Mouse (Mus musculus): ENCODE data around the gene Shc1. TPM values are rescaled to one million over a fixed set of nuclear protein-coding genes. Genes with fewer than 3 reads are reported as not detected.
A peak's percentile ranks its signal among the peaks of the same experiment; 100 is the strongest.

Shc1 gene
- total and polyA plus RNA-seq, 2 experiments from 2014 or later, result 13.9 to 29.6 TPM

DNA sequence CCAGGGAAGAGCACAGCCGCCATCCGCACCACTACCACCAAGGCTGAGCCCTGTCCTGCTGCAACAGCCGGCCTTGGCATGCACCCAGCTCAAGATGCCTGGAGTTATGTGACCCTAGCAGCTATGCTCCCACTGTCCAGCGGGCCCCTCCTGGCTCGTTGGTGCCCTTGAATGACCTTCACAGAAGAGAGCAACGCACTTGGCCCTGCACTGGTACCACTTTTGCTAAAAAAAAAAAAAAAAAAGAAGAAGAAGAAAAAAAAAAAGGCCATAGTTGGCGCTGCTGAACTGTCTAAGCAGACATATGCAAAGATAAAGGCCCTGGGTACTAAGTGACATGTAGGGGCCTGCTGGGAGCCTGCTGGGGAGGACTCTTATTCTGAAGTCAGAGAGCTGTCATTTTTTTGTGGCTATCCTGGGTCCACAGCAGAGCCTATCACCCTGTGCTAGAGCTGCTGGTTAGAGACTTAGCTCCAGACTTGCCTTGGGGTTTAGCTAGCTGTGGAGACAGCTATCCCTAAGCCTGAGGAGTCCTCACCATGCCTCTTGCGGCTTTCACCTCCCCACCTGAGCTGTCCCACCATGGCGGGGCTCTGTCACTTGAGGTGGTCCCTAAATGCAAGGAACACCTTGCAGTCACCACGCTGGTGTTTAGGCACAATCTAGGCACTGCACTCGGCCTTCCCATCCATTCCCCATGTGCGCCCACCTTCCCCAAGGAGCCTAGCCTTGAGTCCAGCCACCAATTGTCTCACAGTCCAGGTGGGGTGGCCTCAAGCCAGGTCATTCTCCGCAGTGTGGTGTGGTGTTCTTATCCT is 30.7 kb downstream of the Shc1 start:
- Histone ChIP-seq H3K27me3 (ENCODE audit: insufficient read depth, low read length) (no peaks in the 10 kb centered on the region), H3K9ac (replicated peaks; ENCODE audit: low read length) (no peak overlapping the region), H3K27ac (no peak overlapping the region), H3K4me2 (ENCODE audit: low read depth, low read length) (no peak overlapping the region), H3K4me1 (ENCODE audit: insufficient read depth, low read length) (no peaks in the 10 kb centered on the region), H3K36me3 (ENCODE audit: insufficient read depth, low read length) (no peaks in the 10 kb centered on the region), H3K9me3 (ENCODE audit: low read length) (no peaks in the 10 kb centered on the region), H3K4me3 (ENCODE audit: low read length) (no peak overlapping the region)
- ATAC-seq (peak; percentile 56), DNase-seq (ENCODE audit: low spot score) (peak; percentile 40)
- no peak for TF ChIP-seq CTCF (IDR thresholded peaks at IDR 0.05; ENCODE audit: low read depth)
- 58% methylated on average over 13 of the region's 13 CpGs for WGBS

DNA sequence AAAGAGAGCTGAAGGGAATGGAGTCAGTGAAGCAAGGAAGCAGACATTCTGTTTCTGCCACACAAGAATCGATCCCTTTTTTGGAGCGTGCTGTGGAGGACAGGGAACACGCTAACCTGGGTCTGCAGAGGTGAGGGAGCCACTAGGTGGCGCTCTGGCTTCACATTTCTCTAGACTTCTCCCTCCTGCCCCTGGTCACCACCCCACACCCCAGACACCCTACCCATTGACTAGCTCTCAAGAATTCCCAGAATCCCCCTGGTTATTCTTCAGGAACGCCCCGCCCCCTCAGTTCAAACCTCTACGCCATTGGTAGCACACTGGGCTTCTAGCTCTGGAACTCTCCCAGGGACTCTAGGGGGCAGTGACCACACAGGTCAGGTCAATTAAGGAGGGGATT is 31.3 kb downstream of the Shc1 start:
- ATAC-seq (peak; percentile 80), DNase-seq (ENCODE audit: low spot score) (peak; percentile 83)
- WGBS, result 36% methylated on average over 7 of the region's 7 CpGs
- Histone ChIP-seq H3K27ac (no peak overlapping the region), H3K36me3 (ENCODE audit: insufficient read depth, low read length) (no peaks in the 10 kb centered on the region), H3K4me2 (ENCODE audit: low read depth, low read length) (no peak overlapping the region), H3K27me3 (ENCODE audit: insufficient read depth, low read length) (no peaks in the 10 kb centered on the region), H3K9me3 (ENCODE audit: low read length) (no peaks in the 10 kb centered on the region), H3K4me1 (ENCODE audit: insufficient read depth, low read length) (no peaks in the 10 kb centered on the region), H3K4me3 (ENCODE audit: low read length) (no peak overlapping the region), H3K9ac (replicated peaks; ENCODE audit: low read length) (no peak overlapping the region)
- peak; percentile 77 for TF ChIP-seq CTCF (IDR thresholded peaks at IDR 0.05; ENCODE audit: low read depth)

DNA sequence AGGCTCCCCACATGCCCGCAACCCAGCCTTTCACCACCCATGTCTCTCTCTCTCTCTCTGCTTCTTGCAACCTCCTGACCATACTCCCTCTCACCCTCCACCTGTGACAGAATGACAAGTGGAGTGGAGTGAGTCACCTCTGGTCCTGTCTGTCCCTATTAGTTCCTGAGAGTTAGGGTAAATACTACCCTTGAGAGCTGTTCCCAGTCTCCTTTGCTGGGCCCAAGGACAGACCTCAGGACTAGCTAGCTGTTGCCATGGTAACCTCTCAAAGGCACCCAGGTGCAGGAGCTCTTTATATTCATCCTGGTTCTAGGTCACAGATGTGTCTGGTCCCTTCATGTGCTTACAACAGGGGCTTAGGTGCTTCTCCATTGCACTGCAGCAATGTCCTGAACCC is 33.7 kb downstream of the Shc1 start:
- H3K9me3 ChIP-seq (ENCODE audit: low read length), result no peaks in the 10 kb centered on the region
- H3K4me1 ChIP-seq (ENCODE audit: insufficient read depth, low read length), result no peaks in the 10 kb centered on the region
- H3K36me3 ChIP-seq (ENCODE audit: insufficient read depth, low read length), result no peaks in the 10 kb centered on the region
- DNase-seq (ENCODE audit: low spot score), result peak; percentile 24
- no peak overlapping the region for H3K4me3 ChIP-seq (ENCODE audit: low read length)
- H3K4me2 ChIP-seq (ENCODE audit: low read depth, low read length), result no peak overlapping the region
- 82% methylated on average over 1 of the region's 1 CpGs for WGBS
- H3K27ac ChIP-seq, result no peak overlapping the region
- H3K9ac ChIP-seq (replicated peaks; ENCODE audit: low read length), result no peak overlapping the region
- TF ChIP-seq CTCF (IDR thresholded peaks at IDR 0.05; ENCODE audit: low read depth), result no peak
- ATAC-seq, result no peak
- no peaks in the 10 kb centered on the region for H3K27me3 ChIP-seq (ENCODE audit: insufficient read depth, low read length)

DNA sequence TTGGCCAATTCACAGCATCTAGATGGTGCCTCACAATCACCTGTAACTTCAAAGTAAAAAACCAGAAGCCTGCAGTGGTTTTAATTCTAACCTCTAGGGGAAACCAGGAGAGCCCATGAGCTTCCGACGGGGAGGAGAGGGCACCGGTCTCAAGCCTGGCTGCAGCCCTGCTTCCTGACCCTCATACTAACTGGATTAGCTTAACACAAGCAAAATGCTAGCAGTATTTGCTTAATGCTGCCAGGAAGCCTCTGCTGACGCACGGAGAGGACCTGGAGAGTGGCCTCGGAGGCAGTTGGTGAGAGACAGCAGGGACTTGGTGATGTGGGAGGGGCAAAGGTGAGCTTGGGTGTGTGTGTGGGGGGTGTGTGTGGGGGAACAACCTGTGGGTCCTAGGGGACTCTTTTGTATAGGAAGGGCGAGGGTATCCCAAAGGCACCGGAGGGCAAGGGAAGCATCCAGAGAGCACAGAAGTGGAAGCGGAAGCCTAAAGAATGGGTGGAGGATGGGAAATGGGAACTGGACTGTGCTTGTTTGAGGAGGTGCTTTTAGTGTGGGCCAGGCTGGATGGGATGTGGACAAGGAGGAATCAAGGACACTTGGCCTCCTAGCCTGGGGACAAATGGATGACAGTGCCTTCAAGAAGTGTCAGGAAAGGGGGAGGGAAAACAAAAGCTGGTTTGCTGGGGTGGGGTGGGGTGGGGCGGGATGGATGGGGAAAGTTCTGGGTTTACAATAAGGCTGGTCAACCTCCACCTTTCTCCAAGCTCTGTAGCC is 36.3 kb downstream of the Shc1 start, which contains the start of gene Pmvk:
Gene Pmvk (plus strand): TSS at position 141 of the 777 bp plus-strand sequence.
- ATAC-seq (no peak), DNase-seq (ENCODE audit: low spot score) (no peak)
- no peaks in the 10 kb centered on the region for H3K27me3 ChIP-seq (ENCODE audit: insufficient read depth, low read length)
- no peaks in the 10 kb centered on the region for H3K4me1 ChIP-seq (ENCODE audit: insufficient read depth, low read length)
- 73% methylated on average over 10 of the region's 10 CpGs for WGBS
- no peak for TF ChIP-seq CTCF (IDR thresholded peaks at IDR 0.05; ENCODE audit: low read depth)
- H3K27ac ChIP-seq, result no peak within 1 kb of the TSS
- H3K9me3 ChIP-seq (ENCODE audit: low read length), result no peaks in the 10 kb centered on the region
- H3K9ac ChIP-seq (replicated peaks; ENCODE audit: low read length), result no peak within 1 kb of the TSS
- no peak within 1 kb of the TSS for H3K4me3 ChIP-seq (ENCODE audit: low read length)
- no peaks in the 10 kb centered on the region for H3K36me3 ChIP-seq (ENCODE audit: insufficient read depth, low read length)
- H3K4me2 ChIP-seq (ENCODE audit: low read depth, low read length), result no peak within 1 kb of the TSS

DNA sequence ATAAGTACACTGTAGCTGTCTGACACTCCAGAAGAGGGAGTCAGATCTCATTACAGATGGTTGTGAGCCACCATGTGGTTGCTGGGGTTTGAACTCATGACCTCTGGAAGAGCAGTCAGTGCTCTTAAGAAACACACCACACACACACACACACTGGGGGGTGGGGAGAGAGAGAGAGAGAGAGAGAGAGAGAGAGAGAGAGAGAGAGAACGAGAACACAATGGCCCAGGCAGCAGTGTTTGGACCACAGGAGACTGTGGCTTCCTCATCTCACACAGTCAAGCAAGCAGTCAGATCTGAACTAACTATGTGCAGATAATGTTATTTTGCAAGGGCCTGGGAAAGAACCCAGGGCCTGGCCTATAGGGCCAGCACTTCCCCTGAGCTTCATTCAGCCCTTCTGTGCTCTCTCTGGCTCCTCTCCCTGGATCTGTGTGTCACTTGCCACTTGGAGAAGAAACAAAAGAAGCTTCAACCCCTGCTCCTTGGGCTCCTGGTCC is 37.6 kb downstream of the Shc1 start:
- Histone ChIP-seq H3K36me3 (ENCODE audit: insufficient read depth, low read length) (no peaks in the 10 kb centered on the region), H3K4me1 (ENCODE audit: insufficient read depth, low read length) (no peaks in the 10 kb centered on the region), H3K9me3 (ENCODE audit: low read length) (no peaks in the 10 kb centered on the region), H3K4me3 (ENCODE audit: low read length) (no peak overlapping the region), H3K27ac (no peak overlapping the region), H3K27me3 (ENCODE audit: insufficient read depth, low read length) (no peaks in the 10 kb centered on the region), H3K9ac (replicated peaks; ENCODE audit: low read length) (no peak overlapping the region), H3K4me2 (ENCODE audit: low read depth, low read length) (no peak overlapping the region)
- no peak for DNase-seq (ENCODE audit: low spot score)
- WGBS, result 29% methylated on average over 1 of the region's 1 CpGs
- ATAC-seq, result no peak
- no peak for TF ChIP-seq CTCF (IDR thresholded peaks at IDR 0.05; ENCODE audit: low read depth)

DNA sequence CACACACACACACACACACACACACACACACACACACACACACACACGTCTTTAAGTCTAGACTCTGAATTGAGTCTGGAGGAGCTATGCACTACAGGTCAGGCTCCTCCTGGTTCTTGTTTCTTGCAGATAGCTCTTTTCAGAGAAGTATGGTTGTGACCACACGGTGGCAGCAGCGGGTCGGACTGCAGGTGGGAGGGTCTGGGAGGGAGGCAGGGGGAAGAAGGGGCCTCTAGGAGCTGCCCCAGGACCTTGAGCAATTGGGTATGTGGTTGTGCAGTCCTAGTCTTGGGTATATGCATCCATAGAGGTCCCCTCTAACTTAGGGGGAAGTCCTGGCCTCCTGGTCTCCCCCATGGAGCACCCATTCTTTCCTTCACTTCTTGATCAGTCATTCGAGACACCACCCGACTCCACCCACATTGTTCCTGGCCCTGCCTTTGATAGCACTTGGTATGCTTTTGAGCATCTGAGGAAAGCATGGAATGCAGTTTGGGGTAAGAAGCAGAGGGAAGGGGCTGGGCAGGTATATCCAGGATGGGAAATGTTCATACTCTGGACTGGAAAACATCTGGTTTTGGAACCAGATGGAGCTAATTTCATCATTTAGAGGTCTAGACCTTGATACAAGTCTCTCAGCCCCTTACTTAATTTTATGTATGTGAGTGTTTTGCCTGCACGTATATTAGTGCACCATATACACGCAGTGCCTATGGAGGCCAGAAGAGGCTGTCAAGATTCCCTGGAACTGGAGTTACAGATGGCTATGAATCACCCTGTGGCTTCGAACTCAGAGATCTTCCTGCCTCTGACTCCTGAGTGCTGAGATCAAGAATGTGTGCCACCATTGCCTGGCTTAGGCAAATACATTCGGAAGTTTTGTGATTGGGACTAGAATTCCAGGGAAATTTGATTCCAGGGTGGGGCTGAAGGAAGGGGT is 38.8 kb downstream of the Shc1 start:
- peak; percentile 71 for TF ChIP-seq CTCF (IDR thresholded peaks at IDR 0.05; ENCODE audit: low read depth)
- no peaks in the 10 kb centered on the region for H3K4me1 ChIP-seq (ENCODE audit: insufficient read depth, low read length)
- no peaks in the 10 kb centered on the region for H3K27me3 ChIP-seq (ENCODE audit: insufficient read depth, low read length)
- no peak overlapping the region for H3K4me2 ChIP-seq (ENCODE audit: low read depth, low read length)
- H3K27ac ChIP-seq, result no peak overlapping the region
- WGBS, result 27% methylated on average over 10 of the region's 10 CpGs
- DNase-seq (ENCODE audit: low spot score) (peak; percentile 58), ATAC-seq (no peak)
- H3K4me3 ChIP-seq (ENCODE audit: low read length), result no peak overlapping the region
- no peaks in the 10 kb centered on the region for H3K9me3 ChIP-seq (ENCODE audit: low read length)
- 0 out of 2 replicates have a peak, but pooled peaks cover 3% of the 10 kb centered on the region for H3K36me3 ChIP-seq (ENCODE audit: insufficient read depth, low read length)
- H3K9ac ChIP-seq (replicated peaks; ENCODE audit: low read length), result no peak overlapping the region
